Mouse (Mus musculus): ENCODE measurements around the gene Phc2. TPM values are rescaled to one million over a fixed set of nuclear protein-coding genes. Genes with fewer than 3 reads are reported as not detected.

Gene Phc2
- polyA plus RNA-seq, 1 experiment from 2014 or later = 101 TPM

GRCm38 (mm10) chr4:128698011-128698861 is 43.7 kb downstream of the Phc2 start:
- Histone ChIP-seq H3K36me3 (no peaks in the 10 kb centered on the region), H3K9me3 (no peaks in the 10 kb centered on the region), H3K27me3 (no peaks in the 10 kb centered on the region), H3K4me3 (no peak overlapping the region), H3K9ac (peak overlapping the region; percentile 54), H3K4me1 (replicated peaks) (peaks cover 80% of the 10 kb centered on the region), H3K27ac (replicated peaks) (peak overlapping the region; percentile 89), H3K4me2 (0 out of 2 replicates have a peak overlapping the region, but pooled peaks have one; percentile 3)
- 38% methylated on average over 12 of the region's 12 CpGs for WGBS
- peak; percentile 47; the same call in 1 of the 2 replicates for ATAC-seq (ENCODE audit: low read depth)

GRCm38 (mm10) chr4:128699916-128700315 is 45.4 kb downstream of the Phc2 start:
- Histone ChIP-seq H3K36me3 (0 out of 2 replicates have a peak, but pooled peaks cover under 1% of the 10 kb centered on the region), H3K27me3 (no peaks in the 10 kb centered on the region), H3K4me3 (no peak overlapping the region), H3K9ac (no peak overlapping the region), H3K4me2 (no peak overlapping the region), H3K9me3 (no peaks in the 10 kb centered on the region), H3K4me1 (replicated peaks) (peaks cover 64% of the 10 kb centered on the region), H3K27ac (replicated peaks) (peak overlapping the region; percentile 89; the same call in 1 of the 2 replicates)
- no peak for ATAC-seq (ENCODE audit: low read depth)
- WGBS = 88% methylated on average over 4 of the region's 4 CpGs

GRCm38 (mm10) chr4:128700543-128700942 is 46.0 kb downstream of the Phc2 start:
- Histone ChIP-seq H3K9me3 (no peaks in the 10 kb centered on the region), H3K36me3 (0 out of 2 replicates have a peak, but pooled peaks cover 7% of the 10 kb centered on the region), H3K27ac (replicated peaks) (0 out of 2 replicates have a peak overlapping the region, but pooled peaks have one; percentile 46), H3K4me3 (no peak overlapping the region), H3K4me2 (no peak overlapping the region), H3K4me1 (replicated peaks) (peaks cover 57% of the 10 kb centered on the region), H3K9ac (no peak overlapping the region), H3K27me3 (no peaks in the 10 kb centered on the region)
- ATAC-seq (ENCODE audit: low read depth) = 0 out of 2 replicates have a peak, but pooled peaks have one; percentile 40
- 58% methylated on average over 2 of the region's 2 CpGs for WGBS

GRCm38 (mm10) chr4:128705138-128705720 is 50.7 kb downstream of the Phc2 start:
- WGBS = 89% methylated on average over 15 of the region's 15 CpGs
- no peak overlapping the region; the same call in 1 of the 2 replicates for H3K27ac ChIP-seq (replicated peaks)
- no peak overlapping the region for H3K4me2 ChIP-seq
- ATAC-seq (ENCODE audit: low read depth) = no peak
- peaks cover 45% of the 10 kb centered on the region for H3K36me3 ChIP-seq
- H3K27me3 ChIP-seq = no peaks in the 10 kb centered on the region
- H3K9ac ChIP-seq = no peak overlapping the region
- H3K4me1 ChIP-seq (replicated peaks) = peaks cover 35% of the 10 kb centered on the region
- H3K4me3 ChIP-seq = no peak overlapping the region
- H3K9me3 ChIP-seq = no peaks in the 10 kb centered on the region

GRCm38 (mm10) chr4:128706626-128707025 is 52.1 kb downstream of the Phc2 start:
- Histone ChIP-seq H3K27me3 (no peaks in the 10 kb centered on the region), H3K4me3 (no peak overlapping the region), H3K9me3 (no peaks in the 10 kb centered on the region), H3K4me2 (no peak overlapping the region), H3K27ac (replicated peaks) (no peak overlapping the region), H3K9ac (no peak overlapping the region), H3K4me1 (replicated peaks) (peaks cover 41% of the 10 kb centered on the region), H3K36me3 (peaks cover 49% of the 10 kb centered on the region)
- 36% methylated on average over 9 of the region's 9 CpGs for WGBS
- no peak for ATAC-seq (ENCODE audit: low read depth)

GRCm38 (mm10) chr4:128707384-128707783 is 52.9 kb downstream of the Phc2 start:
- no peak overlapping the region for H3K27ac ChIP-seq (replicated peaks)
- no peak overlapping the region for H3K4me3 ChIP-seq
- H3K4me1 ChIP-seq (replicated peaks) = peaks cover 45% of the 10 kb centered on the region
- 63% methylated on average over 4 of the region's 4 CpGs for WGBS
- H3K9ac ChIP-seq = no peak overlapping the region
- no peaks in the 10 kb centered on the region for H3K27me3 ChIP-seq
- no peaks in the 10 kb centered on the region for H3K9me3 ChIP-seq
- no peak overlapping the region for H3K4me2 ChIP-seq
- no peak for ATAC-seq (ENCODE audit: low read depth)
- peaks cover 55% of the 10 kb centered on the region for H3K36me3 ChIP-seq

- Histone ChIP-seq H3K4me1 (replicated peaks) (peaks cover 57% of the 10 kb centered on the region), H3K27ac (replicated peaks) (0 out of 2 replicates have a peak overlapping the region, but pooled peaks have one; percentile 18), H3K27me3 (no peaks in the 10 kb centered on the region), H3K36me3 (peaks cover 57% of the 10 kb centered on the region), H3K9ac (peak overlapping the region; percentile 34; the same call in 1 of the 2 replicates), H3K4me2 (no peak overlapping the region), H3K4me3 (no peak overlapping the region), H3K9me3 (no peaks in the 10 kb centered on the region)
- ATAC-seq (ENCODE audit: low read depth) = no peak
- 69% methylated on average over 15 of the region's 15 CpGs for WGBS
These were observed 54.7 kb downstream of the Phc2 start for GRCm38 (mm10) chr4:128709061-128709780.

- peaks cover 57% of the 10 kb centered on the region for H3K36me3 ChIP-seq
- ATAC-seq (ENCODE audit: low read depth) = no peak
- H3K4me3 ChIP-seq = no peak overlapping the region
- peaks cover 62% of the 10 kb centered on the region for H3K4me1 ChIP-seq (replicated peaks)
- WGBS = 87% methylated on average over 12 of the region's 12 CpGs
- no peaks in the 10 kb centered on the region for H3K27me3 ChIP-seq
- H3K27ac ChIP-seq (replicated peaks) = peak overlapping the region; percentile 18; the same call in 1 of the 2 replicates
- H3K9me3 ChIP-seq = no peaks in the 10 kb centered on the region
- no peak overlapping the region for H3K4me2 ChIP-seq
- H3K9ac ChIP-seq = peak overlapping the region; percentile 34; the same call in 1 of the 2 replicates
These were observed 55.3 kb downstream of the Phc2 start for GRCm38 (mm10) chr4:128709781-128710166.

- Histone ChIP-seq H3K4me2 (no peak overlapping the region), H3K36me3 (peaks cover 53% of the 10 kb centered on the region), H3K4me3 (no peak overlapping the region), H3K9me3 (no peaks in the 10 kb centered on the region), H3K4me1 (replicated peaks) (peaks cover 68% of the 10 kb centered on the region), H3K27me3 (no peaks in the 10 kb centered on the region), H3K9ac (peak overlapping the region; percentile 47; the same call in 1 of the 2 replicates), H3K27ac (replicated peaks) (no peak overlapping the region; the same call in 1 of the 2 replicates)
- WGBS = 77% methylated on average over 6 of the region's 6 CpGs
- no peak for ATAC-seq (ENCODE audit: low read depth)
These were observed 55.8 kb downstream of the Phc2 start for GRCm38 (mm10) chr4:128710286-128710685.

- Histone ChIP-seq H3K36me3 (peaks cover 49% of the 10 kb centered on the region), H3K27ac (replicated peaks) (peak overlapping the region; percentile 54; the same call in 1 of the 2 replicates), H3K4me2 (no peak overlapping the region), H3K9ac (peak overlapping the region; percentile 31), H3K4me3 (no peak overlapping the region), H3K4me1 (replicated peaks) (peaks cover 73% of the 10 kb centered on the region), H3K27me3 (no peaks in the 10 kb centered on the region), H3K9me3 (no peaks in the 10 kb centered on the region)
- ATAC-seq (ENCODE audit: low read depth) = no peak; the same call in 1 of the 2 replicates
- 75% methylated on average over 9 of the region's 9 CpGs for WGBS
These were observed 56.3 kb downstream of the Phc2 start for GRCm38 (mm10) chr4:128710800-128711199.

GRCm38 (mm10) chr4:128711455-128712135 is 57.1 kb downstream of the Phc2 start:
- WGBS = 10% methylated on average over 24 of the region's 24 CpGs
- Histone ChIP-seq H3K27ac (replicated peaks) (peak overlapping the region; percentile 65), H3K9ac (peak overlapping the region; percentile 50; the same call in 1 of the 2 replicates), H3K36me3 (peaks cover 43% of the 10 kb centered on the region), H3K9me3 (no peaks in the 10 kb centered on the region), H3K27me3 (no peaks in the 10 kb centered on the region), H3K4me2 (peak overlapping the region; percentile 50), H3K4me3 (peak overlapping the region; percentile 15; the same call in 1 of the 2 replicates), H3K4me1 (replicated peaks) (peaks cover 73% of the 10 kb centered on the region)
- ATAC-seq (ENCODE audit: low read depth) = peak; percentile 55
